Mouse (Mus musculus): ENCODE measurements around the gene Atg4d. TPM values are rescaled to one million over a fixed set of nuclear protein-coding genes. Genes with fewer than 3 reads are reported as not detected.

The Atg4d gene
- total and polyA plus RNA-seq, 2 experiments: 22.3 to 42.2 TPM

DNA sequence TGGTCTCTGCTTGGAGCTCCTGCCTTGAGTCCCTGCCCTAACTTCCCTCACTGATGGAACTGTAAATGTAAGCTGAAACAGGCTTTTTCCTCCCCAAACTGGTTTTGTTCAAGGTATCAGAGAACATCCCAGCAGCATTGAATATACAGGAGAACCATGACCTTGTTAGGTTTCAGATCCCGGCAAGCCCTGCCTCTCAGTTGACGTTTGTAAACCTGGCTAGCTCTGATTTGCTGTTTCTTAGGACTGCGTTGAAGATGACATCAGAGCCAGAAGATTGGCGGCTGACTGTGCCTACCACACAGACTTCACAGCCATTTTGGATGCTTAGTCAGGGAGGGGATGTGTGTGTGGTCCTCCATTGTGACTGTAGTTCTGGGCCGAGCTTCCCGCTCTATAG lies 41.2 kb upstream of the Atg4d start:
- DNase-seq (ENCODE audit: extremely low read depth, low read depth, low spot score): no peak
- TF ChIP-seq POLR2A (IDR thresholded peaks at IDR 0.05; ENCODE audit: extremely low read depth, insufficient read depth, low read length) (no peak), CTCF (IDR thresholded peaks at IDR 0.05; ENCODE audit: low read depth, low read length) (no peak)
- Histone ChIP-seq H3K27ac (replicated peaks; ENCODE audit: insufficient read depth, low read depth, low read length) (no peak overlapping the region), H3K4me1 (ENCODE audit: control insufficient read depth, insufficient read depth, low read length) (peaks cover 18% of the 10 kb centered on the region), H3K79me2 (ENCODE audit: control insufficient read depth, insufficient read depth, low read length) (no peaks in the 10 kb centered on the region), H3K27me3 (ENCODE audit: control insufficient read depth, insufficient read depth, low read length) (no peaks in the 10 kb centered on the region), H3K36me3 (ENCODE audit: control insufficient read depth, insufficient read depth, low read length) (no peaks in the 10 kb centered on the region), H3K4me3 (ENCODE audit: insufficient read depth, low read depth, low read length) (no peak overlapping the region), H3K9ac (ENCODE audit: low read depth, low read length) (no peak overlapping the region)
- 95% methylated on average over 6 of the region's 6 CpGs for WGBS

DNA sequence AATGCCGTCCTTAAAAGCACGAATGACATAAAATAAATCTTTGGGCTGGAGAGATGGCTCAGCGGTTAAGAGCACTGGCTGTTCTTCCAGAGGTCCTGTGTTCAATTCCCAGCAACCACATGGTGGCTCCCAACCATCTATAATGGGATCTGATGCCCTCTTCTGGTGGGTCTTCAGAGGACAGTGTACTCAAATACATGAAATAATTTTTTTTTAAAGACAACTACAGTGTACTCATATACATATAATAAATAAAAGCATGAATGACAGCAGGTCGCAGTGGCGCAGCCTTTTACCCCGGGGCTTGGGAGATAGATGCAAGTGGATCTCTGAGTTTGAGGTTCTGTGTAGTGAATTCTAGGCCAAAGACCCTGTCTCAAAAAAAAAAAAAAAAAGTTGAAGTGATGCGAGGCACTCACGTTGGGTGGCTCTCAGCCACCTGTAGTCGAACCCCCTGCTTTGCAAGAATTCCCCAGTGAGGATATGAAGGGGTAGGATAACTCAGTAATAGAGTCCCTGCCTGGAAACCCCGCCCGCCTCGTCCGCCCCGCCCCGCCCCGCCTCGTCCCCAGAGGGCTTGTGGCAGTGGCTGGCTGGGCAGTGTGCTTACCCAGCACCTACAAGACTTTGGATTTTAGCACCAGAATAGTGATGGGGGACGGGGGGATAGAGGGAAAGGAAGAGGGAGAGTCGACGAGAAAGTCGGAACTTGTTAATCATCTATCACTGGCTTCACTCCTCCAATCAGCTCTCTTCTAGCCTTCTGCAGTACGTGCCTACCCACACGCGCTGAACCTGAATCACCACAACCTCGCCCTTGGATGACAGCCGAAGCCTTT lies 40.3 kb upstream of the Atg4d start:
- DNase-seq (ENCODE audit: extremely low read depth, low read depth, low spot score): no peak
- Histone ChIP-seq H3K4me1 (ENCODE audit: control insufficient read depth, insufficient read depth, low read length) (peaks cover 18% of the 10 kb centered on the region), H3K27ac (replicated peaks; ENCODE audit: insufficient read depth, low read depth, low read length) (no peak overlapping the region; the same call in 1 of the 2 replicates), H3K4me3 (ENCODE audit: insufficient read depth, low read depth, low read length) (peak overlapping the region; percentile 29), H3K27me3 (ENCODE audit: control insufficient read depth, insufficient read depth, low read length) (no peaks in the 10 kb centered on the region), H3K79me2 (ENCODE audit: control insufficient read depth, insufficient read depth, low read length) (no peaks in the 10 kb centered on the region), H3K9ac (ENCODE audit: low read depth, low read length) (peak overlapping the region; percentile 21; the same call in 1 of the 2 replicates), H3K36me3 (ENCODE audit: control insufficient read depth, insufficient read depth, low read length) (peaks cover 2% of the 10 kb centered on the region)
- no peak for TF ChIP-seq POLR2A (IDR thresholded peaks at IDR 0.05; ENCODE audit: extremely low read depth, insufficient read depth, low read length)
- TF ChIP-seq CTCF (IDR thresholded peaks at IDR 0.05; ENCODE audit: low read depth, low read length): no peak
- 20% methylated on average over 26 of the region's 26 CpGs for WGBS

DNA sequence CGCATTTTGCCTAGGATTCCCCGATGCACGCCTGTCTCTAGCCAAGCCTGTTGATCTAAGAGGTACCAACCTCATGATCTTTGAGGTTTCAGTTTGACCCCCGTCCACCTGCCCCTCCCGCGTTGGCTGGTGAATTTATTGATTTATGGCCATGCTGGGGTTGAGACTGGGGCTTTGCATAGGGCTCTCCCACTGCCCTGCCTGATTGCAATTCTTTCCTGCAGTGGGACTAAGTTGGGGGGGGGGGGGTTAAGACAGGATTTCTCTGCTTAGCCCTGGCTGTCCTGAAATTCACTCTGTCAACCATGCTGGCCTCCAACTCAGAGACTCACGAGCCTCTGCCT lies 39.7 kb upstream of the Atg4d start:
- Histone ChIP-seq H3K27me3 (ENCODE audit: control insufficient read depth, insufficient read depth, low read length) (no peaks in the 10 kb centered on the region), H3K27ac (replicated peaks; ENCODE audit: insufficient read depth, low read depth, low read length) (peak overlapping the region; percentile 11), H3K9ac (ENCODE audit: low read depth, low read length) (no peak overlapping the region), H3K36me3 (ENCODE audit: control insufficient read depth, insufficient read depth, low read length) (peaks cover 3% of the 10 kb centered on the region), H3K4me1 (ENCODE audit: control insufficient read depth, insufficient read depth, low read length) (peaks cover 18% of the 10 kb centered on the region), H3K79me2 (ENCODE audit: control insufficient read depth, insufficient read depth, low read length) (no peaks in the 10 kb centered on the region), H3K4me3 (ENCODE audit: insufficient read depth, low read depth, low read length) (no peak overlapping the region)
- WGBS: 3% methylated on average over 7 of the region's 7 CpGs
- TF ChIP-seq CTCF (IDR thresholded peaks at IDR 0.05; ENCODE audit: low read depth, low read length): no peak
- TF ChIP-seq POLR2A (IDR thresholded peaks at IDR 0.05; ENCODE audit: extremely low read depth, insufficient read depth, low read length): no peak
- DNase-seq (ENCODE audit: extremely low read depth, low read depth, low spot score): peak; percentile 93

DNA sequence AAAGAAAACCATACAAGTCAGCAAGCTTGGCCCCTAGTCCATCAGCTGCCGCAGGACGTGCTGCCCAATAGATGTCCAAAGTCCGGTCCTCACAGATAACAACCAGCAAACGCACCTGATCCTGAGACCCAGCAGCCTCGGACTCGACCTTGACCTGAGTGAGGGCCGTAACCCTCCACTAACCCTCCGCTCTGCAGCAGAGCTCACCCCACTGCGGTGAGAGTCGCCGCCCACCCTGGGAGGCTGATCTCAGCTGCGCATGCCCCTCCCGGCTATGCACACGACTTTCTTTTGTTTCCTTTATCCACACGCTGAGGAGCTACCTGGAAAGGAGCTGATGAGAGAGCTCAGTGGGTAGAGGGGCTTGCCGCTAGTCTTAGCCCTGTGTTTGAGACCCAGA lies 37.8 kb upstream of the Atg4d start:
- WGBS: 7% methylated on average over 16 of the region's 16 CpGs
- Histone ChIP-seq H3K27me3 (ENCODE audit: control insufficient read depth, insufficient read depth, low read length) (no peaks in the 10 kb centered on the region), H3K27ac (replicated peaks; ENCODE audit: insufficient read depth, low read depth, low read length) (peak overlapping the region; percentile 81), H3K9ac (ENCODE audit: low read depth, low read length) (peak overlapping the region; percentile 12), H3K79me2 (ENCODE audit: control insufficient read depth, insufficient read depth, low read length) (no peaks in the 10 kb centered on the region), H3K36me3 (ENCODE audit: control insufficient read depth, insufficient read depth, low read length) (peaks cover 7% of the 10 kb centered on the region), H3K4me3 (ENCODE audit: insufficient read depth, low read depth, low read length) (peak overlapping the region; percentile 19; the same call in 1 of the 2 replicates), H3K4me1 (ENCODE audit: control insufficient read depth, insufficient read depth, low read length) (peaks cover 13% of the 10 kb centered on the region)
- TF ChIP-seq CTCF (IDR thresholded peaks at IDR 0.05; ENCODE audit: low read depth, low read length): no peak
- no peak for TF ChIP-seq POLR2A (IDR thresholded peaks at IDR 0.05; ENCODE audit: extremely low read depth, insufficient read depth, low read length)
- peak; percentile 88 for DNase-seq (ENCODE audit: extremely low read depth, low read depth, low spot score)

DNA sequence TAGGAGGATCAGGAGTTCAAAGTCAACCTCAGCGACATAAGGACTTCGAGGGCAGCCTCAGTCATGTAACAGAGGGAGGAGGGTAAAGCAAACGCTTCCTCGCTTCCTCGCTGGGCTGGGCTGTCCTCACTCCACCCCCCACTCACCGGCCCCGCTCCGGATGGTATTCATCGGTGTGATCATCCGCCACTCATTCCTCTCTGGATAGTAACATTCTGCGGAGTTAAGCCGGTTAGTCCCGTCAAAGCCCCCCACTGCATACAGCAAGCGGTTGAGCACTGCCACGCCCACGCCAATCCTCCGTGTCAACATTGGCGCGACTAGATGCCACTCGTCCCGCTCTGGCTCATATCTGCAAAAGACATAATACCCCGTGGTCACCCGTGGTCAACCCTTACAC lies 33.5 kb upstream of the Atg4d start:
- Histone ChIP-seq H3K79me2 (ENCODE audit: control insufficient read depth, insufficient read depth, low read length) (peaks cover 8% of the 10 kb centered on the region; the same call in 1 of the 2 replicates), H3K36me3 (ENCODE audit: control insufficient read depth, insufficient read depth, low read length) (peaks cover 11% of the 10 kb centered on the region), H3K4me1 (ENCODE audit: control insufficient read depth, insufficient read depth, low read length) (peaks cover 20% of the 10 kb centered on the region), H3K27me3 (ENCODE audit: control insufficient read depth, insufficient read depth, low read length) (no peaks in the 10 kb centered on the region), H3K4me3 (ENCODE audit: insufficient read depth, low read depth, low read length) (no peak overlapping the region), H3K9ac (ENCODE audit: low read depth, low read length) (no peak overlapping the region), H3K27ac (replicated peaks; ENCODE audit: insufficient read depth, low read depth, low read length) (no peak overlapping the region)
- WGBS: 77% methylated on average over 23 of the region's 23 CpGs
- TF ChIP-seq POLR2A (IDR thresholded peaks at IDR 0.05; ENCODE audit: extremely low read depth, insufficient read depth, low read length) (no peak), CTCF (IDR thresholded peaks at IDR 0.05; ENCODE audit: low read depth, low read length) (no peak)
- DNase-seq (ENCODE audit: extremely low read depth, low read depth, low spot score): no peak

DNA sequence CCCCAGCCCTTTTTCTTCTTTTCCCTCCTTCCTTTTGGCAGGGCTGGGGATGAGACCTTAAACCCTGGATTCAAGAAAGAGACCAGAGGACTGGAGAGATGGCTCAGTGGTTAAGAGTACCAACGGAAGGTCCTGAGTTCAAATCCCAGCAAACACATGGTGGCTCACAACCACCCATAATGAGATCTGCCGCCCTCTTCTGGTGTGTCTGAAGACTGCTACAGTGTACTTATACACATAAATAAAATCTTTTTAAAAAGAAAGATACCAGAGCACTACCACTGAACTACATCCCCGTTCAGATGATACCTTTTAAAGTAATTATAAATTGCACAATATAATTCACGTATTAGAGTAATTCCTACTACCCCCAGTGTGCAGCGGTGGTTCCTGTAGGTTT lies 32.2 kb upstream of the Atg4d start:
- Histone ChIP-seq H3K9ac (ENCODE audit: low read depth, low read length) (no peak overlapping the region), H3K27ac (replicated peaks; ENCODE audit: insufficient read depth, low read depth, low read length) (no peak overlapping the region), H3K36me3 (ENCODE audit: control insufficient read depth, insufficient read depth, low read length) (peaks cover 11% of the 10 kb centered on the region), H3K4me3 (ENCODE audit: insufficient read depth, low read depth, low read length) (no peak overlapping the region), H3K4me1 (ENCODE audit: control insufficient read depth, insufficient read depth, low read length) (peaks cover 16% of the 10 kb centered on the region), H3K79me2 (ENCODE audit: control insufficient read depth, insufficient read depth, low read length) (peaks cover 17% of the 10 kb centered on the region; the same call in 1 of the 2 replicates), H3K27me3 (ENCODE audit: control insufficient read depth, insufficient read depth, low read length) (no peaks in the 10 kb centered on the region)
- WGBS: 93% methylated on average over 5 of the region's 5 CpGs
- no peak for TF ChIP-seq POLR2A (IDR thresholded peaks at IDR 0.05; ENCODE audit: extremely low read depth, insufficient read depth, low read length)
- TF ChIP-seq CTCF (IDR thresholded peaks at IDR 0.05; ENCODE audit: low read depth, low read length): no peak
- DNase-seq (ENCODE audit: extremely low read depth, low read depth, low spot score): no peak
